Mouse (Mus musculus) olfactory bulb, adult 2 months (tissue): ENCODE data around the gene Cdc14a.

ENCODE experiments used
- CTCF ChIP-seq: fragments of 200-500 bp; IDR thresholded peaks from 2 replicates; pipeline ENCODE4 v1.5.1; 2012; ENCODE audit warnings: low read depth, mild to moderate bottlenecking, low read length, moderate library complexity; ENCODE audit not compliant: insufficient read depth
- POLR2A ChIP-seq: fragments of 200-500 bp; IDR thresholded peaks from 2 replicates; pipeline ENCODE4 v1.6.1; 2012; ENCODE audit warnings: mild to moderate bottlenecking, low read depth, low read length, moderate library complexity; ENCODE audit not compliant: insufficient read depth

- no peak for TF ChIP-seq POLR2A
- TF ChIP-seq CTCF: no peak
Measured at GRCm38 (mm10) chr3:116281663-116282062, 142.2 kb downstream of the Cdc14a start.
